Mouse (Mus musculus): ENCODE data around the gene Thg1l.

GRCm38 (mm10) chr11:45937478-45937877 lies 17.8 kb downstream of the Thg1l start:
- TF ChIP-seq CTCF (IDR thresholded peaks at IDR 0.05; ENCODE audit: extremely low read depth, insufficient read length, insufficient replicate concordance, low read depth, low read length) (no peak), POLR2A (IDR thresholded peaks at IDR 0.05; ENCODE audit: low read depth, low read length) (no peak)
